Mouse (Mus musculus): ENCODE data around the gene H1foo. TPM values are rescaled to one million over a fixed set of nuclear protein-coding genes. Genes with fewer than 3 reads are reported as not detected.

Gene H1foo
- not detected in 2 replicates for total RNA-seq (2012; rRNA removed)
- polyA plus RNA-seq (2012; ENCODE audit: insufficient read depth in 1 of 2, insufficient read length in 2 of 2, low read depth in 1 of 2, low replicate concordance in 2 of 2, missing spikeins in 1 of 2): not detected

GRCm38 (mm10) chr6:115944638-115945037, at the start of gene H1foo:
Gene H1foo, plus strand, starts transcription at chr6:115944938.
- no peak within 1 kb of the TSS for H3K27ac ChIP-seq (ENCODE audit: control insufficient read depth, low read depth, low read length)
- TF ChIP-seq ZMIZ1 (IDR thresholded peaks at IDR 0.05; ENCODE audit: low read depth, low read length) (no peak), BHLHE40 (IDR thresholded peaks at IDR 0.05; ENCODE audit: borderline replicate concordance, low read depth, low read length) (no peak), GABPA (IDR thresholded peaks at IDR 0.05; ENCODE audit: low read depth, low read length) (no peak), MAZ (IDR thresholded peaks at IDR 0.05; ENCODE audit: low read depth, low read length) (no peak), CTCF (IDR thresholded peaks at IDR 0.05 in 2 of 3, conservative IDR thresholded peaks at IDR 0.05 in 1 of 3; ENCODE audit: control insufficient read depth in 1 of 3, insufficient read depth in 1 of 3, low read depth in 2 of 3, low read length in 3 of 3, poor library complexity in 1 of 3, severe bottlenecking in 1 of 3) (no peak), TAL1 (IDR thresholded peaks at IDR 0.05; ENCODE audit: low read length) (no peak), MYB (IDR thresholded peaks at IDR 0.05; ENCODE audit: low read depth, low read length) (no peak), SMC3 (IDR thresholded peaks at IDR 0.05; ENCODE audit: low read depth, low read length) (no peak), ETS1 (IDR thresholded peaks at IDR 0.05; ENCODE audit: low read depth, low read length) (no peak), TBP (IDR thresholded peaks at IDR 0.05; ENCODE audit: low read depth, low read length) (no peak), E2F4 (IDR thresholded peaks at IDR 0.05; ENCODE audit: borderline replicate concordance, low read depth, low read length) (no peak), USF2 (IDR thresholded peaks at IDR 0.05; ENCODE audit: borderline replicate concordance in 1 of 2, insufficient read depth in 1 of 2, low read depth in 1 of 2, low read length in 2 of 2) (no peak), RCOR1 (IDR thresholded peaks at IDR 0.05; ENCODE audit: low read depth, low read length) (no peak)

GRCm38 (mm10) chr6:115896346-115896745, 48.4 kb upstream of the H1foo start:
- Histone ChIP-seq H3K9ac (ENCODE audit: control insufficient read depth, low read depth, low read length, poor library complexity, severe bottlenecking) (no peak overlapping the region), H3K9me3 (replicated peaks; ENCODE audit: insufficient read depth, low read length) (no peaks in the 10 kb centered on the region), H3K27me3 (ENCODE audit: control insufficient read depth in 1 of 2, insufficient read depth in 2 of 2, low read length in 2 of 2) (no peaks in the 10 kb centered on the region), H3K79me2 (ENCODE audit: control insufficient read depth, insufficient read depth, low read length, poor library complexity) (no peaks in the 10 kb centered on the region), H3K36me3 (ENCODE audit: control insufficient read depth in 1 of 2, insufficient read depth in 2 of 2, low read length in 2 of 2) (0 out of 4 replicates have a peak, but pooled peaks cover 0 to 3% of the 10 kb centered on the region in 2 experiments), H3K4me1 (ENCODE audit: control insufficient read depth in 1 of 2, insufficient read depth in 2 of 2, low read length in 2 of 2) (no peaks in the 10 kb centered on the region), H3K27ac (ENCODE audit: control insufficient read depth, low read depth, low read length) (no peak overlapping the region), H3K4me3 (ENCODE audit: control insufficient read depth in 1 of 2, insufficient read depth in 1 of 2, low read depth in 2 of 2, low read length in 2 of 2) (no peak overlapping the region)
- no peak for TF ChIP-seq USF2 (IDR thresholded peaks at IDR 0.05; ENCODE audit: borderline replicate concordance in 1 of 2, insufficient read depth in 1 of 2, low read depth in 1 of 2, low read length in 2 of 2)
- no peak for TF ChIP-seq ZNF384 (IDR thresholded peaks at IDR 0.05; ENCODE audit: low read depth, low read length)
- no peak for TF ChIP-seq TAL1 (IDR thresholded peaks at IDR 0.05; ENCODE audit: low read length)
- TF ChIP-seq UBTF (IDR thresholded peaks at IDR 0.05; ENCODE audit: borderline replicate concordance, insufficient read depth, low read depth, low read length): no peak
- no peak for TF ChIP-seq CHD2 (IDR thresholded peaks at IDR 0.05; ENCODE audit: low read length)
- no peak for TF ChIP-seq MYC (IDR thresholded peaks at IDR 0.05; ENCODE audit: low read depth, low read length)
- TF ChIP-seq RCOR1 (IDR thresholded peaks at IDR 0.05; ENCODE audit: low read depth, low read length): no peak
- TF ChIP-seq E2F4 (IDR thresholded peaks at IDR 0.05; ENCODE audit: borderline replicate concordance, low read depth, low read length): no peak
- no peak for TF ChIP-seq BHLHE40 (IDR thresholded peaks at IDR 0.05; ENCODE audit: borderline replicate concordance, low read depth, low read length)
- no peak for TF ChIP-seq EP300 (IDR thresholded peaks at IDR 0.05; ENCODE audit: low read depth in 1 of 2, low read length in 2 of 2)
- TF ChIP-seq TBP (IDR thresholded peaks at IDR 0.05; ENCODE audit: low read depth, low read length): no peak
- TF ChIP-seq MAX (IDR thresholded peaks at IDR 0.05; ENCODE audit: low read length): no peak
- TF ChIP-seq HCFC1 (IDR thresholded peaks at IDR 0.05; ENCODE audit: low read depth, low read length): no peak
- DNase-seq (ENCODE audit: low read depth, low spot score): no peak

More at GRCm38 (mm10) chr6:115944638-115945037, at the start of gene H1foo:
- H3K4me1 ChIP-seq (ENCODE audit: control insufficient read depth in 1 of 2, insufficient read depth in 2 of 2, low read length in 2 of 2): peaks cover 10 to 38% of the 10 kb centered on the region in 2 experiments
- peaks cover 0 to 26% of the 10 kb centered on the region in 2 experiments; a peak in 2 of 4 replicates for H3K36me3 ChIP-seq (ENCODE audit: control insufficient read depth in 1 of 2, insufficient read depth in 2 of 2, low read length in 2 of 2)
- H3K9me3 ChIP-seq (replicated peaks; ENCODE audit: insufficient read depth, low read length): no peaks in the 10 kb centered on the region
- no peak for DNase-seq (ENCODE audit: low read depth, low spot score)
- no peaks in the 10 kb centered on the region for H3K27me3 ChIP-seq (ENCODE audit: control insufficient read depth in 1 of 2, insufficient read depth in 2 of 2, low read length in 2 of 2)
- H3K4me3 ChIP-seq (ENCODE audit: control insufficient read depth in 1 of 2, insufficient read depth in 1 of 2, low read depth in 2 of 2, low read length in 2 of 2): no peak within 1 kb of the TSS
- H3K9ac ChIP-seq (ENCODE audit: control insufficient read depth, low read depth, low read length, poor library complexity, severe bottlenecking): no peak within 1 kb of the TSS
- H3K79me2 ChIP-seq (ENCODE audit: control insufficient read depth, insufficient read depth, low read length, poor library complexity): no peaks in the 10 kb centered on the region
